Mouse (Mus musculus): Measurements from ENCODE around the gene Mrgpra9. TPM values are rescaled to one million over a fixed set of nuclear protein-coding genes. Genes with fewer than 3 reads are reported as not detected.
A peak's percentile ranks its signal among the peaks of the same experiment; 100 is the strongest.
"Not testable (repeated sequence)": the region's sequence is repeated elsewhere in the genome, so short reads cannot be mapped to it uniquely, and the experiment has no call there.

The Mrgpra9 gene
- not detected in 2 replicates for polyA plus RNA-seq (2012; rRNA removed)

- TF ChIP-seq POLR2A (IDR thresholded peaks at IDR 0.05; ENCODE audit: borderline replicate concordance, extremely low read depth, low read depth, low read length) (no peak), CTCF (IDR thresholded peaks at IDR 0.05; ENCODE audit: insufficient read depth, low read length) (no peak)
- no peak for DNase-seq
- Histone ChIP-seq H3K4me3 (replicated peaks; ENCODE audit: extremely low read depth, low read depth, low read length) (no peak within 1 kb of the TSS), H3K4me1 (ENCODE audit: control insufficient read depth, insufficient read depth, low read length) (no peaks in the 10 kb centered on the region)
- 28% methylated on average over 1 of the region's 1 CpGs for WGBS
Measured at GRCm38 (mm10) chr7:47252770-47253169, at the start of gene Mrgpra9. TSS of gene Mrgpra9 (minus strand) at chr7:47252848.

GRCm38 (mm10) chr7:47299612-47300011 lies 47.0 kb upstream of the Mrgpra9 start:
- not testable (repeated sequence) for H3K4me1 ChIP-seq (ENCODE audit: control insufficient read depth, insufficient read depth, low read length); H3K4me3 ChIP-seq (replicated peaks; ENCODE audit: extremely low read depth, low read depth, low read length); DNase-seq

GRCm38 (mm10) chr7:47271547-47271946 lies 18.9 kb upstream of the Mrgpra9 start:
- not testable (repeated sequence) for H3K4me3 ChIP-seq (replicated peaks; ENCODE audit: extremely low read depth, low read depth, low read length); DNase-seq; H3K4me1 ChIP-seq (ENCODE audit: control insufficient read depth, insufficient read depth, low read length)
- WGBS, result 60% methylated on average over 5 of the region's 5 CpGs

GRCm38 (mm10) chr7:47244658-47245057 lies 8.0 kb downstream of the Mrgpra9 start:
- no peak for DNase-seq
- Histone ChIP-seq H3K4me3 (replicated peaks; ENCODE audit: extremely low read depth, low read depth, low read length) (no peak overlapping the region), H3K4me1 (ENCODE audit: control insufficient read depth, insufficient read depth, low read length) (no peaks in the 10 kb centered on the region)
- 65% methylated on average over 3 of the region's 3 CpGs for WGBS
- TF ChIP-seq CTCF (IDR thresholded peaks at IDR 0.05; ENCODE audit: insufficient read depth, low read length) (0 out of 2 replicates have a peak, but pooled peaks have one; percentile 15), POLR2A (IDR thresholded peaks at IDR 0.05; ENCODE audit: borderline replicate concordance, extremely low read depth, low read depth, low read length) (no peak)

DNA sequence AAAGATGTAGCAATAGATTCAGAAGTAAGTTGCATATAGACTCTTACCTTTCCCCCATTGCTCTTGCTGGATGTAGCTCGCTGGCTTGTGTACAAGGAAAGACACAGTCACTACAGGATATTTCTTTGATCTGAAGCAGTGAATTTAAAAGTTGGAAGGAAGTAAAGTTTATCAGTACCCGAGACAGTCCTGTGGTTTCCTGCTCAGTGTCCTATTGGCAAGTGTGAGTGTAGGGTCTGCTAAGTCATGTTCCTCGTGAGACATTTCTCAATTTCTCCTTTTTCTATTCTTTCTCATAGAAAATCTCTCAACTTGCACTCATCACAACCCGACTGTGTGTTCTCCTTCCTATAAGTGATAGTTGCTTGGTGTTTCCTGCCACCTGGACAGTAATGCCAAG lies 47.8 kb downstream of the Mrgpra9 start, which contains the start of gene Mrgpra6:
Gene Mrgpra6 (minus strand): TSS at position 91 of the 400 bp plus-strand sequence.
- 32% methylated on average over 4 of the region's 4 CpGs for WGBS
- Histone ChIP-seq H3K4me3 (replicated peaks; ENCODE audit: extremely low read depth, low read depth, low read length) (no peak within 1 kb of the TSS), H3K4me1 (ENCODE audit: control insufficient read depth, insufficient read depth, low read length) (no peaks in the 10 kb centered on the region)
- DNase-seq, result no peak
- no peak for TF ChIP-seq CTCF (IDR thresholded peaks at IDR 0.05; ENCODE audit: insufficient read depth, low read length)
- no peak for TF ChIP-seq POLR2A (IDR thresholded peaks at IDR 0.05; ENCODE audit: borderline replicate concordance, extremely low read depth, low read depth, low read length)

- H3K4me1 ChIP-seq (ENCODE audit: control insufficient read depth, insufficient read depth, low read length), result no peaks in the 10 kb centered on the region
- no peak overlapping the region for H3K4me3 ChIP-seq (replicated peaks; ENCODE audit: extremely low read depth, low read depth, low read length)
- WGBS, result 48% methylated on average over 1 of the region's 1 CpGs
- DNase-seq, result no peak
- no peak for TF ChIP-seq CTCF (IDR thresholded peaks at IDR 0.05; ENCODE audit: insufficient read depth, low read length)
- no peak for TF ChIP-seq POLR2A (IDR thresholded peaks at IDR 0.05; ENCODE audit: borderline replicate concordance, extremely low read depth, low read depth, low read length)
Measured at GRCm38 (mm10) chr7:47195271-47195670, 57.4 kb downstream of the Mrgpra9 start.

Other genes with a start within 250 kb of the Mrgpra9 start
- gene Spty2d1, start 244.4 kb downstream of the Mrgpra9 start, polyA plus RNA-seq (2012; rRNA removed), result 5.2 and 5.6 TPM in 2 replicates
- gene Tmem86a, start 202.2 kb downstream of the Mrgpra9 start, polyA plus RNA-seq (2012; rRNA removed), result 28.2 and 32.8 TPM in 2 replicates
- gene Ptpn5, start 119.2 kb downstream of the Mrgpra9 start, polyA plus RNA-seq (2012; rRNA removed), result 0.90 and 1.3 TPM in 2 replicates
- gene Mrgpra6, start 47.9 kb downstream of the Mrgpra9 start, polyA plus RNA-seq (2012; rRNA removed), result not detected in 2 replicates
- gene Mrgpra1, start 101.4 kb upstream of the Mrgpra9 start, polyA plus RNA-seq (2012; rRNA removed), result not detected in 2 replicates
- not detected in 2 replicates for gene Mrgpra2a, start 199.3 kb upstream of the Mrgpra9 start, polyA plus RNA-seq (2012; rRNA removed)